Comparison of ENCODE assay signal across 11 mouse cellular contexts in the genomic region with DNA sequence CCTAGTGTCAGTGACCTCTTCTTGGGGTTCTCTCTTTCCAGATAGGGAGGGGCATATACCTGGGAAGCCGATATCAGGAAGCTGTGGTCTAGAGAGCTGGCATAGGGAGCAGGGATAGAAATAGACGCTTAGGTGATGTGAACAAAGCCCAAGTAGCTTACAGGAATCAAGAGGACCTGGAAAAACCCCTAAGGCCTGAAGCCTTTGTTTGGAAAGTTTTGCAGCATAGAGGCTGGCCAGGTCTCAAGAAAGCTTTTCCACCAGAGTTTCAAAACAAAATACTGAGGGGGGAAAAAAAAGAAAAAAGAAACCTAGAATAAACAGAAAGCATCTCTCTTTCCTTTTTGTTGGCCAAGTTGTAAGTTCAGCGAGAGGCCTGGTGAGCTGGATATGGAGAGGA.
DNase-seq lines count a peak whose midpoint lies in the region; ATAC-seq lines count a peak whose summit lies in the region.
"Had no signal": no experiment of that assay in that cellular context is flagged by ENCODE, and none has a peak within 500 bp of the region (broad histone marks: within the 10 kb centered on the region; RNA-seq: fewer than 3 reads in every experiment).

No protein-coding gene starts in this region.

- H3K27me3 ChIP-seq in kidney, embryonic 16.5 days (ENCODE audit: insufficient read depth, low read length): no peaks in the 10 kb centered on the region
- H3K27me3 ChIP-seq in heart, embryonic 15.5 days: no peaks in the 10 kb centered on the region
- H3K27me3 ChIP-seq in forebrain, embryonic 14.5 days (replicated peaks; ENCODE audit: control insufficient read depth, insufficient read depth, low read length): no peaks in the 10 kb centered on the region
- H3K27me3 ChIP-seq: intestine, embryonic 15.5 days had no signal

- no peak for ATAC-seq in kidney, embryonic 16.5 days (ENCODE audit: low FRiP score, low TSS enrichment)
- no peak for ATAC-seq in heart, embryonic 15.5 days (replicated peaks; ENCODE audit: insufficient number of reproducible peaks, insufficient read depth, low FRiP score, low read depth)
- no peak for ATAC-seq in forebrain, embryonic 14.5 days
- ATAC-seq: intestine, embryonic 15.5 days had no signal

- H3K36me3 ChIP-seq in kidney, embryonic 16.5 days (ENCODE audit: insufficient read depth, low read length): no peaks in the 10 kb centered on the region
- no peaks in the 10 kb centered on the region for H3K36me3 ChIP-seq in heart, embryonic 15.5 days
- H3K36me3 ChIP-seq in forebrain, embryonic 14.5 days (ENCODE audit: control insufficient read depth, insufficient read depth, low read length): no peaks in the 10 kb centered on the region
- H3K36me3 ChIP-seq: intestine, embryonic 15.5 days had no signal

- H3K9me3 ChIP-seq in kidney, embryonic 16.5 days (ENCODE audit: low read length): 0 out of 2 replicates have a peak, but pooled peaks cover 5% of the 10 kb centered on the region
- H3K9me3 ChIP-seq in heart, embryonic 15.5 days (replicated peaks): no peaks in the 10 kb centered on the region
- no peaks in the 10 kb centered on the region for H3K9me3 ChIP-seq in forebrain, embryonic 14.5 days (replicated peaks; ENCODE audit: control insufficient read depth, low read length)
- H3K9me3 ChIP-seq: intestine, embryonic 15.5 days had no signal

- H3K9ac ChIP-seq in kidney, embryonic 16.5 days (replicated peaks; ENCODE audit: low read length): no peak overlapping the region
- H3K9ac ChIP-seq in heart, embryonic 15.5 days: no peak overlapping the region
- no peak overlapping the region for H3K9ac ChIP-seq in forebrain, embryonic 14.5 days (ENCODE audit: low read length)
- H3K9ac ChIP-seq: intestine, embryonic 15.5 days had no signal

- H3K4me1 ChIP-seq in kidney, embryonic 16.5 days (ENCODE audit: insufficient read depth, low read length): no peaks in the 10 kb centered on the region
- peaks cover 24% of the 10 kb centered on the region for H3K4me1 ChIP-seq in heart, embryonic 15.5 days (replicated peaks)
- H3K4me1 ChIP-seq in forebrain, embryonic 14.5 days (ENCODE audit: control insufficient read depth, insufficient read depth, low read length): peaks cover 7% of the 10 kb centered on the region; the same call in 1 of the 2 replicates
- H3K4me1 ChIP-seq: intestine, embryonic 15.5 days had no signal

- no peak overlapping the region for H3K4me3 ChIP-seq in kidney, embryonic 16.5 days (ENCODE audit: low read length)
- no peak overlapping the region for H3K4me3 ChIP-seq in heart, embryonic 15.5 days
- no peak overlapping the region for H3K4me3 ChIP-seq in forebrain, embryonic 14.5 days (ENCODE audit: low read depth, low read length)
- H3K4me3 ChIP-seq: intestine, embryonic 15.5 days; layer of hippocampus, adult 2 months had no signal

- peak; percentile 91 for DNase-seq in heart, adult 11 months
- no peak for DNase-seq in heart, postnatal 4 days
- DNase-seq in kidney, adult 8-10 months: no peak
- peak; percentile 67 for DNase-seq in 3T3-L1 (ENCODE audit: low read depth, low spot score)
- no peak for DNase-seq in cerebellum, adult 9-11 months
- no peak for DNase-seq in forebrain, embryonic 14.5 days (ENCODE audit: low spot score)
- DNase-seq: cerebellum, postnatal 10 days had no signal

- WGBS in kidney, embryonic 16.5 days: 86% methylated on average over 3 of the region's 3 CpGs
- WGBS in heart, embryonic 15.5 days: 42% methylated on average over 3 of the region's 3 CpGs
- 83% methylated on average over 3 of the region's 3 CpGs for WGBS in forebrain, embryonic 14.5 days

- H3K27ac ChIP-seq in kidney, embryonic 16.5 days (ENCODE audit: low read length): peak overlapping the region; percentile 23; the same call in 1 of the 2 replicates
- peak overlapping the region; percentile 90 for H3K27ac ChIP-seq in heart, embryonic 15.5 days
- no peak overlapping the region for H3K27ac ChIP-seq in forebrain, embryonic 14.5 days (ENCODE audit: low read depth, low read length)
- H3K27ac ChIP-seq: intestine, embryonic 15.5 days had no signal

- H3K4me2 ChIP-seq in kidney, embryonic 16.5 days (replicated peaks; ENCODE audit: low read depth, low read length): no peak overlapping the region
- H3K4me2 ChIP-seq in heart, embryonic 15.5 days: no peak overlapping the region
- H3K4me2 ChIP-seq in forebrain, embryonic 14.5 days (ENCODE audit: low read length): no peak overlapping the region
- H3K4me2 ChIP-seq: intestine, embryonic 15.5 days had no signal

Comparison
In these comparisons a context has a peak if more than half of its experiments do, and no peak if none do; other contexts are left out.
1. DNase-seq: peak in heart, adult 11 months (single experiment) and 3T3-L1 (single experiment); none in heart, postnatal 4 days (single experiment), kidney, adult 8-10 months (0 of 2), cerebellum, adult 9-11 months (single experiment) and forebrain, embryonic 14.5 days (single experiment).